ENCODE assay signal across 9 mouse cellular contexts in genomic region chr1:34485461-34486188, GRCm38 (mm10). TPM values are rescaled to one million over a fixed set of nuclear protein-coding genes. Genes with fewer than 3 reads are reported as not detected.
A peak's percentile ranks its signal among the peaks of the same experiment; 100 is the strongest.
DNase-seq lines count a peak whose midpoint lies in the region; ATAC-seq lines count a peak whose summit lies in the region.
"Had no signal": no experiment of that assay in that cellular context is flagged by ENCODE, and none has a peak within 500 bp of the region (broad histone marks: within the 10 kb centered on the region; RNA-seq: fewer than 3 reads in every experiment).

No protein-coding gene starts in this region.

- H3K9ac ChIP-seq in embryonic facial prominence, embryonic 13.5 days, result no peak overlapping the region
- H3K9ac ChIP-seq in lung, embryonic 15.5 days, result no peak overlapping the region

- no peaks in the 10 kb centered on the region for H3K9me3 ChIP-seq in embryonic facial prominence, embryonic 13.5 days
- H3K9me3 ChIP-seq in hindbrain, embryonic 10.5 days, result no peaks in the 10 kb centered on the region
- H3K9me3 ChIP-seq in lung, embryonic 15.5 days, result no peaks in the 10 kb centered on the region

- peak; percentile 67 to 70 for DNase-seq in B cell, adult 2 months
- DNase-seq in hindbrain, embryonic 10.5 days (ENCODE audit: low spot score), result peak; percentile 24
- DNase-seq in layer of hippocampus, adult 9-11 months, result peak; percentile 68
- peak; percentile 74 for DNase-seq in thymus, postnatal 25 days

- ATAC-seq in activated CD4-positive, CD25-positive, alpha-beta regulatory T cell, adult 4 months, result peak; percentile 78
- no peak for ATAC-seq in embryonic facial prominence, embryonic 13.5 days (ENCODE audit: insufficient number of reproducible peaks, insufficient read depth, low FRiP score, low TSS enrichment, low read depth)
- peak; percentile 49; the same call in 1 of the 2 replicates for ATAC-seq in lung, embryonic 15.5 days (ENCODE audit: borderline replicate concordance, extremely low read depth, low FRiP score, low TSS enrichment)
- ATAC-seq in neutrophil, adult 5-6 weeks (ENCODE audit: extremely low read depth, insufficient number of reproducible peaks, low FRiP score, poor library complexity, severe bottlenecking), result peak; percentile 91

- peaks cover 9% of the 10 kb centered on the region for H3K4me1 ChIP-seq in embryonic facial prominence, embryonic 13.5 days
- H3K4me1 ChIP-seq in hindbrain, embryonic 10.5 days (replicated peaks), result peaks cover 9% of the 10 kb centered on the region; the same call in 1 of the 2 replicates
- H3K4me1 ChIP-seq in lung, embryonic 15.5 days, result peaks cover 4% of the 10 kb centered on the region

- H3K36me3 ChIP-seq in embryonic facial prominence, embryonic 13.5 days, result no peaks in the 10 kb centered on the region
- H3K36me3 ChIP-seq in hindbrain, embryonic 10.5 days, result no peaks in the 10 kb centered on the region
- H3K36me3 ChIP-seq in lung, embryonic 15.5 days, result no peaks in the 10 kb centered on the region

- H3K27me3 ChIP-seq in embryonic facial prominence, embryonic 13.5 days, result peaks cover 10% of the 10 kb centered on the region; the same call in 1 of the 2 replicates
- peaks cover 6% of the 10 kb centered on the region for H3K27me3 ChIP-seq in hindbrain, embryonic 10.5 days (ENCODE audit: insufficient read depth, poor library complexity, severe bottlenecking)
- H3K27me3 ChIP-seq in lung, embryonic 15.5 days, result no peaks in the 10 kb centered on the region

- peak overlapping the region; percentile 54 for H3K4me2 ChIP-seq in embryonic facial prominence, embryonic 13.5 days
- H3K4me2 ChIP-seq in lung, embryonic 15.5 days, result peak overlapping the region; percentile 53

- WGBS in embryonic facial prominence, embryonic 13.5 days, result 8% methylated on average over 25 of the region's 25 CpGs
- 8% methylated on average over 25 of the region's 25 CpGs for WGBS in hindbrain, embryonic 10.5 days
- 5% methylated on average over 25 of the region's 25 CpGs for WGBS in lung, embryonic 15.5 days

- H3K4me3 ChIP-seq in embryonic facial prominence, embryonic 13.5 days, result peak overlapping the region; percentile 26
- H3K4me3 ChIP-seq in hindbrain, embryonic 10.5 days, result peak overlapping the region; percentile 45
- H3K4me3 ChIP-seq in lung, embryonic 15.5 days, result peak overlapping the region; percentile 26
- H3K4me3 ChIP-seq: erythroblast, embryonic 14.5 days had no signal

- no peak overlapping the region for H3K27ac ChIP-seq in embryonic facial prominence, embryonic 13.5 days
- no peak overlapping the region for H3K27ac ChIP-seq in hindbrain, embryonic 10.5 days
- H3K27ac ChIP-seq in lung, embryonic 15.5 days, result no peak overlapping the region

RNA-seq across cellular contexts. Expression of gene Prss39, which starts 12.6 kb away (rescaled TPM):
- under 1 TPM in 1 of 2 experiments, not detected in 1; 0.44 TPM for polyA plus RNA-seq in activated CD4-positive, CD25-positive, alpha-beta regulatory T cell, adult 4 months (2017; shearing (Covaris generic))
- polyA plus RNA-seq in embryonic facial prominence, embryonic 13.5 days (2015; fragmentation: Nextera tagmentation; extraction: Ambion mirVana), result not detected in 2 replicates
- polyA plus RNA-seq in hindbrain, embryonic 10.5 days (2016; fragmentation: Nextera tagmentation; extraction: Ambion mirVana), result not detected in 2 replicates
- not detected in 2 replicates for polyA plus RNA-seq in lung, embryonic 15.5 days (2015; fragmentation: Nextera tagmentation; extraction: Ambion mirVana)
- not detected in 2 replicates for total RNA-seq in neutrophil, adult 5-6 weeks (2017)
- polyA plus RNA-seq: erythroblast, embryonic 14.5 days had no signal

RNA-seq across cellular contexts. Expression of gene Ptpn18, which starts 26.1 kb away (rescaled TPM):
- polyA plus RNA-seq in activated CD4-positive, CD25-positive, alpha-beta regulatory T cell, adult 4 months (2017; shearing (Covaris generic)), result 100 to 1,000 TPM; 175 to 257 TPM
- 12.6 and 17.0 TPM in 2 replicates for polyA plus RNA-seq in embryonic facial prominence, embryonic 13.5 days (2015; fragmentation: Nextera tagmentation; extraction: Ambion mirVana)
- polyA plus RNA-seq in hindbrain, embryonic 10.5 days (2016; fragmentation: Nextera tagmentation; extraction: Ambion mirVana), result 8.0 and 10.9 TPM in 2 replicates
- 41.4 and 44.0 TPM in 2 replicates for polyA plus RNA-seq in lung, embryonic 15.5 days (2015; fragmentation: Nextera tagmentation; extraction: Ambion mirVana)
- 262 and 311 TPM in 2 replicates for total RNA-seq in neutrophil, adult 5-6 weeks (2017)

RNA-seq across cellular contexts. Expression of gene Imp4, which starts 46.0 kb away (rescaled TPM):
- polyA plus RNA-seq in activated CD4-positive, CD25-positive, alpha-beta regulatory T cell, adult 4 months (2017; shearing (Covaris generic)), result 100 to 1,000 TPM; 105 to 131 TPM
- 74.0 and 81.5 TPM in 2 replicates for polyA plus RNA-seq in embryonic facial prominence, embryonic 13.5 days (2015; fragmentation: Nextera tagmentation; extraction: Ambion mirVana)
- polyA plus RNA-seq in hindbrain, embryonic 10.5 days (2016; fragmentation: Nextera tagmentation; extraction: Ambion mirVana), result 107 and 123 TPM in 2 replicates
- polyA plus RNA-seq in lung, embryonic 15.5 days (2015; fragmentation: Nextera tagmentation; extraction: Ambion mirVana), result 80.1 and 82.4 TPM in 2 replicates
- 22.7 and 23.0 TPM in 2 replicates for total RNA-seq in neutrophil, adult 5-6 weeks (2017)

RNA-seq across cellular contexts. Expression of gene Ccdc115, which starts 46.2 kb away (rescaled TPM):
- polyA plus RNA-seq in activated CD4-positive, CD25-positive, alpha-beta regulatory T cell, adult 4 months (2017; shearing (Covaris generic)), result 10 to 100 TPM; 35.5 to 37.9 TPM
- polyA plus RNA-seq in embryonic facial prominence, embryonic 13.5 days (2015; fragmentation: Nextera tagmentation; extraction: Ambion mirVana), result 48.0 and 49.2 TPM in 2 replicates
- 72.9 and 79.3 TPM in 2 replicates for polyA plus RNA-seq in hindbrain, embryonic 10.5 days (2016; fragmentation: Nextera tagmentation; extraction: Ambion mirVana)
- 54.2 and 55.2 TPM in 2 replicates for polyA plus RNA-seq in lung, embryonic 15.5 days (2015; fragmentation: Nextera tagmentation; extraction: Ambion mirVana)
- 22.7 and 25.4 TPM in 2 replicates for total RNA-seq in neutrophil, adult 5-6 weeks (2017)

RNA-seq across cellular contexts. Expression of gene Cfc1, which starts 49.8 kb away (rescaled TPM):
- not detected for polyA plus RNA-seq in activated CD4-positive, CD25-positive, alpha-beta regulatory T cell, adult 4 months (2017; shearing (Covaris generic))
- polyA plus RNA-seq in embryonic facial prominence, embryonic 13.5 days (2015; fragmentation: Nextera tagmentation; extraction: Ambion mirVana), result 0.43 and 0.86 TPM in 2 replicates
- not detected in 2 replicates for polyA plus RNA-seq in hindbrain, embryonic 10.5 days (2016; fragmentation: Nextera tagmentation; extraction: Ambion mirVana)
- 0.41 TPM in 1 of 2 replicates, not detected in the other for polyA plus RNA-seq in lung, embryonic 15.5 days (2015; fragmentation: Nextera tagmentation; extraction: Ambion mirVana)
- total RNA-seq in neutrophil, adult 5-6 weeks (2017), result not detected in 2 replicates
- polyA plus RNA-seq: erythroblast, embryonic 14.5 days had no signal

Comparison
In these comparisons a context has a peak if more than half of its experiments do, and no peak if none do; other contexts are left out.
1. DNase-seq: peak in every context shown above with its lines; median percentile 74 in thymus, postnatal 25 days; 68 in B cell, adult 2 months; 68 in layer of hippocampus, adult 9-11 months; 24 in hindbrain, embryonic 10.5 days.